Mouse (Mus musculus): ENCODE data around the gene Cldnd2.
A peak's percentile ranks its signal among the peaks of the same experiment; 100 is the strongest.

Gene Cldnd2

GRCm38 (mm10) chr7:43447801-43448200 lies 7.2 kb downstream of the Cldnd2 start:
- DNase-seq (ENCODE audit: low spot score in 2 of 2): no peak

- DNase-seq (ENCODE audit: low spot score in 2 of 2): no peak
Observed at GRCm38 (mm10) chr7:43448246-43448645, 7.7 kb downstream of the Cldnd2 start.

- DNase-seq (ENCODE audit: low spot score in 2 of 2): no peak
Observed at GRCm38 (mm10) chr7:43449811-43450210, 9.2 kb downstream of the Cldnd2 start.

GRCm38 (mm10) chr7:43451726-43452125 lies 11.1 kb downstream of the Cldnd2 start:
- DNase-seq (ENCODE audit: low spot score in 2 of 2): no peak

- no peak for DNase-seq (ENCODE audit: low spot score in 2 of 2)
Observed at GRCm38 (mm10) chr7:43452609-43453008, 12.0 kb downstream of the Cldnd2 start.

GRCm38 (mm10) chr7:43453599-43454355 lies 13.2 kb downstream of the Cldnd2 start:
- no peak for DNase-seq (ENCODE audit: low spot score in 2 of 2)

- DNase-seq (ENCODE audit: low spot score in 2 of 2): no peak
Observed at GRCm38 (mm10) chr7:43454371-43454770, 13.8 kb downstream of the Cldnd2 start.

GRCm38 (mm10) chr7:43462851-43463250 lies 22.3 kb downstream of the Cldnd2 start, which contains the start of gene Vsig10l:
Gene Vsig10l, plus strand, starts transcription at chr7:43463151.
- no peak for DNase-seq (ENCODE audit: low spot score in 2 of 2)

GRCm38 (mm10) chr7:43463976-43464375 lies 23.4 kb downstream of the Cldnd2 start:
- DNase-seq (ENCODE audit: low spot score in 2 of 2): no peak

- no peak for DNase-seq (ENCODE audit: low spot score in 2 of 2)
Observed at GRCm38 (mm10) chr7:43464864-43465343, 24.3 kb downstream of the Cldnd2 start.

- DNase-seq (ENCODE audit: low spot score in 2 of 2): peak; percentile 83 to 88
Observed at GRCm38 (mm10) chr7:43465344-43466098, 24.9 kb downstream of the Cldnd2 start.

GRCm38 (mm10) chr7:43466099-43466694 lies 25.6 kb downstream of the Cldnd2 start:
- DNase-seq (ENCODE audit: low spot score in 2 of 2): peak; percentile 72 to 79

GRCm38 (mm10) chr7:43470373-43470772 lies 29.8 kb downstream of the Cldnd2 start:
- DNase-seq (ENCODE audit: low spot score in 2 of 2): no peak

- DNase-seq (ENCODE audit: low spot score in 2 of 2): no peak
Observed at GRCm38 (mm10) chr7:43475706-43476105, 35.1 kb downstream of the Cldnd2 start.

GRCm38 (mm10) chr7:43476376-43476775 lies 35.8 kb downstream of the Cldnd2 start:
- DNase-seq (ENCODE audit: low spot score in 2 of 2): no peak

- DNase-seq (ENCODE audit: low spot score in 2 of 2): peak in 1 of 2 experiments; percentile 61
Observed at GRCm38 (mm10) chr7:43481191-43481590, 40.6 kb downstream of the Cldnd2 start.

GRCm38 (mm10) chr7:43482090-43482716 lies 41.6 kb downstream of the Cldnd2 start:
- peak in 1 of 2 experiments; percentile 57 for DNase-seq (ENCODE audit: low spot score in 2 of 2)

- no peak for DNase-seq (ENCODE audit: low spot score in 2 of 2)
Observed at GRCm38 (mm10) chr7:43483236-43483635, 42.7 kb downstream of the Cldnd2 start.

- DNase-seq (ENCODE audit: low spot score in 2 of 2): peak in 1 of 2 experiments; percentile 29
Observed at GRCm38 (mm10) chr7:43488646-43489045, 48.1 kb downstream of the Cldnd2 start.

GRCm38 (mm10) chr7:43489631-43490125 lies 49.1 kb downstream of the Cldnd2 start, which contains the start of gene Iglon5:
Gene Iglon5, minus strand, starts transcription at chr7:43490075.
- peak in 1 of 2 experiments; percentile 38 for DNase-seq (ENCODE audit: low spot score in 2 of 2)

GRCm38 (mm10) chr7:43490182-43490584 lies 49.6 kb downstream of the Cldnd2 start:
- DNase-seq (ENCODE audit: low spot score in 2 of 2): peak; percentile 80 to 82
